Mouse (Mus musculus) heart, embryonic 14.5 days (tissue): ENCODE data around the gene Pik3c2b. TPM values are rescaled to one million over a fixed set of nuclear protein-coding genes. Genes with fewer than 3 reads are reported as not detected.

Experiments
- ATAC-seq: fragments of 200-750 bp; cut with Nextera tagmentation; 2 replicates; pipeline ENCODE4 v1.8.0; 2017; ENCODE audit warnings: low read depth, moderate TSS enrichment; ENCODE audit not compliant: insufficient number of reproducible peaks, insufficient read depth, low FRiP score
- H3K27ac ChIP-seq, 2 experiments: fragments of 200-500 bp in 1 of 2; fragments of 300-500 bp in 1 of 2; sonication (generic) in 1 of 2; replicated peaks in 1 of 2; 2 replicates each; pipeline ENCODE4 v1.5.1; 2012 to 2014; ENCODE audit warnings: low read depth in 2 of 2, low read length in 2 of 2, control low read depth in 1 of 2, mild to moderate bottlenecking in 1 of 2, mixed read lengths in 1 of 2; ENCODE audit not compliant: control insufficient read depth in 1 of 2, insufficient read depth in 1 of 2
- H3K27me3 ChIP-seq: fragments of 300-500 bp; sonication (generic); 2 replicates; pipeline ENCODE4 v1.6.1; 2014; ENCODE audit warnings: mild to moderate bottlenecking, low read length, control low read depth; ENCODE audit not compliant: control insufficient read depth, insufficient read depth
- H3K36me3 ChIP-seq: fragments of 300-500 bp; sonication (generic); 2 replicates; pipeline ENCODE4 v1.6.1; 2014; ENCODE audit warnings: mild to moderate bottlenecking, control low read depth, low read length, mixed read lengths; ENCODE audit not compliant: control insufficient read depth, insufficient read depth
- H3K4me1 ChIP-seq, 2 experiments: fragments of 200-500 bp in 1 of 2; fragments of 300-500 bp in 1 of 2; sonication (generic) in 1 of 2; 2 replicates each; pipeline ENCODE4 v1.6.1; 2012 to 2014; ENCODE audit warnings: low read length in 2 of 2, control low read depth in 1 of 2, mixed read lengths in 1 of 2; ENCODE audit not compliant: control insufficient read depth in 2 of 2, insufficient read depth in 2 of 2
- H3K4me2 ChIP-seq: fragments of 300-500 bp; sonication (generic); 2 replicates; pipeline ENCODE4 v1.6.1; 2014; ENCODE audit warnings: mild to moderate bottlenecking, low read length
- H3K4me3 ChIP-seq, 2 experiments: fragments of 200-500 bp in 1 of 2; fragments of 300-500 bp in 1 of 2; sonication (generic) in 1 of 2; 2 replicates each; pipeline ENCODE4 v1.5.1; 2012 to 2014; ENCODE audit warnings: low read length in 2 of 2, mild to moderate bottlenecking in 2 of 2, control low read depth in 1 of 2, low read depth in 1 of 2, moderate library complexity in 1 of 2; ENCODE audit not compliant: control insufficient read depth in 1 of 2, insufficient read depth in 1 of 2
- H3K9ac ChIP-seq: fragments of 300-500 bp; sonication (generic); 2 replicates; pipeline ENCODE4 v1.6.1; 2014; ENCODE audit warnings: mild to moderate bottlenecking, low read length
- H3K9me3 ChIP-seq: fragments of 300-500 bp; sonication (generic); 2 replicates; pipeline ENCODE4 v1.6.1; 2016; ENCODE audit warnings: low read length, control low read depth; ENCODE audit not compliant: control insufficient read depth
- WGBS: fragments of 180-500 bp; shearing (Covaris S2); extraction: QIAGEN DNeasy Blood & Tissue Kit; methylation state at CpG from one replicate; pipeline ENCODE4 v1.1.7; 2014; 5-methylcytosine and 5-hydroxymethylcytosine counted together
- polyA plus RNA-seq: library from polyadenylated mRNA; unstranded; fragments of >200 nt; fragmentation: Nextera tagmentation; extraction: Ambion mirVana; gene quantifications from 2 replicates; pipeline ENCODE4 v1.2.1, GENCODE M21; 2014

Pik3c2b gene
- polyA plus RNA-seq, 1 experiment from 2014 or later: 12.8 TPM

DNA sequence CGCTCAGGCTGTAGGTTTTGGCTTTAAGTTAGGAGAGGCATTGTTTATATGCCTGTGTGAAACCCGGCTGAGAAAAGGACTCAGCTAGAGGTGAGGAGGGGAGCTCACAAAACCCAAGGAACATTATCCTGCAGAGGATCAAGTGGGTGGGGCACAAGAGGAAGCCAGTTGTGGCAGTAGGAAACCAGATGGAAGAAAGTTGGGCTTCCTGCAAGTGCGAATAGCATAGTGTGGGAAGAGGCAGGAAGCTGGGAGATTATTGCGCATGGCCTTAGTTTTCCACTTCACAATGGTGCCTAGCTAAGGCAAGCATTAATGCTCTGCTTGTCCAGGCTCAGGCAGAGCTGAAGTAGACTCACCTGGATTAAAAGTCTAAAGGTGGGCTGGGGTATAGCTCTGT lies 15.2 kb downstream of the Pik3c2b start:
- no peak overlapping the region for H3K4me2 ChIP-seq
- H3K36me3 ChIP-seq: peaks cover 22% of the 10 kb centered on the region
- no peak overlapping the region for H3K9ac ChIP-seq
- peak overlapping the region; percentile 9 to 46; a peak in 3 of 4 replicates for H3K27ac ChIP-seq
- 46% methylated on average over 4 of the region's 4 CpGs for WGBS
- H3K4me1 ChIP-seq: peaks cover 12 to 33% of the 10 kb centered on the region in 2 experiments
- H3K9me3 ChIP-seq: 0 out of 2 replicates have a peak, but pooled peaks cover 3% of the 10 kb centered on the region
- no peak for ATAC-seq
- no peak overlapping the region for H3K4me3 ChIP-seq
- no peaks in the 10 kb centered on the region for H3K27me3 ChIP-seq

DNA sequence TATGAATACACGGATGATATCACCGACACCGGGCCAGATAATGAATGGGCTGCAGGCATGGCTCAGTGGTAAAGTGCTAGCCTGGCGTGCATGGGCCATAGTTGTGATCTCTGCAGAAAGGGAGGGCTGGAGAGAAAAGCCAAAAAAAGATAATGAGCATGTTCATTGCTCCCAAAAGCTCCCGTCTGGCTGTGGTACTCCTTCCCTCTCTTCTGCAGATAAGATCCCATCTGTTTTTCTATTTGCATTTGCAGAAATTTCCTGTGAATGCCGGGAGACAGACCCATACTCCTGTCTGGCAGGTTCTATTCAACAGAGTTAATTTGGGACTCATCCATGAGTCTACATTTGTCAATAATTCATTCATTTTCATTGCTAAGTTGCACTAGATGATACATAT lies 17.7 kb downstream of the Pik3c2b start:
- Histone ChIP-seq H3K4me1 (peaks cover 20 to 37% of the 10 kb centered on the region in 2 experiments), H3K27ac (no peak overlapping the region), H3K27me3 (no peaks in the 10 kb centered on the region), H3K4me3 (no peak overlapping the region), H3K36me3 (peaks cover 37% of the 10 kb centered on the region), H3K9ac (no peak overlapping the region), H3K9me3 (0 out of 2 replicates have a peak, but pooled peaks cover 3% of the 10 kb centered on the region), H3K4me2 (no peak overlapping the region)
- 83% methylated on average over 6 of the region's 6 CpGs for WGBS
- ATAC-seq: no peak

- H3K9me3 ChIP-seq: 0 out of 2 replicates have a peak, but pooled peaks cover 3% of the 10 kb centered on the region
- peak overlapping the region; percentile 70 for H3K4me2 ChIP-seq
- H3K4me3 ChIP-seq: peak overlapping the region; percentile 28 to 39
- H3K4me1 ChIP-seq: peaks cover 57 to 69% of the 10 kb centered on the region in 2 experiments
- H3K27ac ChIP-seq: peak overlapping the region; percentile 97
- 18% methylated on average over 5 of the region's 5 CpGs for WGBS
- H3K36me3 ChIP-seq: peaks cover 54% of the 10 kb centered on the region
- peak; percentile 78 for ATAC-seq
- no peaks in the 10 kb centered on the region for H3K27me3 ChIP-seq
- H3K9ac ChIP-seq: peak overlapping the region; percentile 77
Measured at GRCm38 (mm10) chr1:133068268-133068667, 22.8 kb downstream of the Pik3c2b start.

DNA sequence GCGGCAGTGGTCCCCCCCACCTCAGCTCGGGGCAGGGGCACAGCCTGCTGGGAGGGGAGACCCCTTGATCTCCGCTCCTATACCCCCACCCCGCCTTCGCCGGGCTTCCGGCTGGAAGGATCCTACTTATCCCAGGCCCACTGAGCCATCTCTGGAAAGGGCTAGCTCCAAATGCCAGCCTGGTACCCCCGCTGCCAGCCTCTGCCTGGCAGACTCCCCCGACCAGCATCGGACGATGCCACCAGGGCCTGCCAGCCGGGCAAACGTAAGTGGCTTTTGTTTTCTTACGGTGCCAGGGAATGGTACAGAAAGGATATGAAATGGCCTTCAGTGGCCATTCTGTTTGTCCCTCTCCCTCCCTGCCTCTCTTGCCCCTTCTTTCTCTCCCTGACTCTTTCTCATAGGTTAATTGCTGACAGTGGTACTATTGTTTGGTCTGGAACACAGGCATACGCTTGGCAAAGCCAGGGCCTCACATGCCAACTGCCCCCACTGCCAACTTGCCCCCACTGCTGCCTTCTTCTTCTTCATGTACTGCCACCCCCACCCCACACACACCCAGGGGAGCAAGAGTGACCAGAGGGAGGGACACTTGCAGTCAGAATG lies 23.3 kb downstream of the Pik3c2b start:
- H3K27me3 ChIP-seq: no peaks in the 10 kb centered on the region
- H3K27ac ChIP-seq: peak overlapping the region; percentile 97
- H3K9ac ChIP-seq: peak overlapping the region; percentile 77
- 0 out of 2 replicates have a peak, but pooled peaks cover 3% of the 10 kb centered on the region for H3K9me3 ChIP-seq
- H3K4me1 ChIP-seq: peaks cover 60 to 73% of the 10 kb centered on the region in 2 experiments
- H3K4me3 ChIP-seq: peak overlapping the region; percentile 28 to 39
- WGBS: 57% methylated on average over 15 of the region's 15 CpGs
- H3K36me3 ChIP-seq: peaks cover 53% of the 10 kb centered on the region
- H3K4me2 ChIP-seq: peak overlapping the region; percentile 70
- no peak for ATAC-seq

GRCm38 (mm10) chr1:133069275-133070120 lies 24.0 kb downstream of the Pik3c2b start:
- peak overlapping the region; percentile 77 for H3K9ac ChIP-seq
- peaks cover 63 to 79% of the 10 kb centered on the region in 2 experiments for H3K4me1 ChIP-seq
- H3K36me3 ChIP-seq: peaks cover 50% of the 10 kb centered on the region
- H3K27ac ChIP-seq: peak overlapping the region; percentile 97
- H3K4me2 ChIP-seq: peak overlapping the region; percentile 70
- peak overlapping the region; percentile 28 to 39; a peak in 3 of 4 replicates for H3K4me3 ChIP-seq
- no peak for ATAC-seq
- 49% methylated on average over 12 of the region's 12 CpGs for WGBS
- no peaks in the 10 kb centered on the region for H3K27me3 ChIP-seq
- H3K9me3 ChIP-seq: 0 out of 2 replicates have a peak, but pooled peaks cover 3% of the 10 kb centered on the region

- peaks cover 63 to 79% of the 10 kb centered on the region in 2 experiments for H3K4me1 ChIP-seq
- WGBS: 36% methylated on average over 5 of the region's 5 CpGs
- peak overlapping the region; percentile 77; the same call in 1 of the 2 replicates for H3K9ac ChIP-seq
- H3K4me3 ChIP-seq: peak overlapping the region in 1 of 2 experiments; percentile 28; a peak in 1 of 4 replicates
- H3K36me3 ChIP-seq: peaks cover 52% of the 10 kb centered on the region
- peak overlapping the region; percentile 70 for H3K4me2 ChIP-seq
- H3K27me3 ChIP-seq: no peaks in the 10 kb centered on the region
- H3K27ac ChIP-seq: peak overlapping the region in 1 of 2 experiments; percentile 97; a peak in 2 of 4 replicates
- H3K9me3 ChIP-seq: no peaks in the 10 kb centered on the region
- ATAC-seq: no peak
Measured at GRCm38 (mm10) chr1:133070157-133070556, 24.7 kb downstream of the Pik3c2b start.

GRCm38 (mm10) chr1:133071666-133072381 lies 26.4 kb downstream of the Pik3c2b start:
- Histone ChIP-seq H3K9ac (peak overlapping the region; percentile 52), H3K4me2 (no peak overlapping the region), H3K4me3 (no peak overlapping the region), H3K9me3 (no peaks in the 10 kb centered on the region), H3K4me1 (peaks cover 68 to 84% of the 10 kb centered on the region in 2 experiments), H3K27me3 (no peaks in the 10 kb centered on the region), H3K36me3 (peaks cover 55% of the 10 kb centered on the region), H3K27ac (peak overlapping the region; percentile 70 to 97)
- WGBS: 59% methylated on average over 16 of the region's 16 CpGs
- ATAC-seq: no peak
